Mouse (Mus musculus) right cerebral cortex, postnatal 36 days (tissue): ENCODE measurements around the gene Klhl32.
A peak's percentile ranks its signal among the peaks of the same experiment; 100 is the strongest.
"Not testable (repeated sequence)": the region's sequence is repeated elsewhere in the genome, so short reads cannot be mapped to it uniquely, and the experiment has no call there.

Source experiments
- DNase-seq, 2 experiments: peaks; one replicate each; pipeline ENCODE4 v3.0.0; 2022; ENCODE audit warnings: low spot score in 2 of 2, mixed read lengths in 1 of 2

The Klhl32 gene

DNA sequence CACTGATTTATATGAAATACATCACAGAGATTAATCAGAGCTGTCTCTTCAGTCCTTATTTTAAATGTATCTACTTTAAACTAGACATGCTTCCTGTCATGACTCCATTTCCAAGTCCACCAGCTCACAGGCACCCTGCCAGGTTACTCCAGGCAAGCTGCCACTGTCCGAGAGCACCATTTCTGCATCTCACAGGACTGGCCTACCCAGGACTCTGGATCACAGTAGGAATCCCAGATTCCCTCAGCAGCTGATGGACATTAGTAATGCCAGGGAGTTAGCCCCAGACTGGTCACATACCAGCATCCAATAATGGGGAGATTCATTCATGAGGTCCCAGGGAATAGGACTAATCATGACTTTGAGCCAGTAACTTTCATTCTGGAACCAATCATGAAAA, 54.7 kb downstream of the Klhl32 start:
- no peak for DNase-seq

- DNase-seq: no peak
Observed at GRCm38 (mm10) chr4:24795180-24795579, 55.7 kb downstream of the Klhl32 start.

DNA sequence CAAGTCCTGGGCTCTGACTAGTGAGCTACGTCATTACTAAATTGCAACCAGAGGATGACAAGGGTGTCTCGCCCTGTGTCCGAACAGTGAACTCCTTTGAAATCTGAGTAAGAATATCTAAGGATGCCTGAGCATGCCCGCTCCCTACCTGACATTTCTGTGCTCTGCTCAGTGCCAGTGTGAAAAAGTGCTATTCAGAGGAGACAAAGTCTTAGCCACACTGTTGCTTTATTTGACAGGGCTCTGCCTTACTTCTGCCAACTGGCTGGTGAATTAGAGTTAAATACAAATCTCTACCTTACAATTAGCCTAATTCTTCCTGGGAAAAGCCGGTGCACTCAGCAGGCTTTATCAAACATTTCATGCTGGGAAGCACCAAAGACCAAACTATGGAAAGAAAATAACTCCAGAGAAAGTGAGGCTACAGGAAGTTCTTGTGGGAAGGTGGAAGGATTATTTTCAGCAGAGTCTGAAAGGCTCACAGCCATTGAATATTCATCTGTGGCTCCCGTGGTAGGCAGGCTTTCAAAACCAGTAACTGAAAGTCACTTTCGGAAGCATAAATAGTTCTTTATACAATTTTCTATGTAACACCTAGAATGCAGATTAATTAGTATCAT, 57.1 kb downstream of the Klhl32 start:
- no peak for DNase-seq

DNA sequence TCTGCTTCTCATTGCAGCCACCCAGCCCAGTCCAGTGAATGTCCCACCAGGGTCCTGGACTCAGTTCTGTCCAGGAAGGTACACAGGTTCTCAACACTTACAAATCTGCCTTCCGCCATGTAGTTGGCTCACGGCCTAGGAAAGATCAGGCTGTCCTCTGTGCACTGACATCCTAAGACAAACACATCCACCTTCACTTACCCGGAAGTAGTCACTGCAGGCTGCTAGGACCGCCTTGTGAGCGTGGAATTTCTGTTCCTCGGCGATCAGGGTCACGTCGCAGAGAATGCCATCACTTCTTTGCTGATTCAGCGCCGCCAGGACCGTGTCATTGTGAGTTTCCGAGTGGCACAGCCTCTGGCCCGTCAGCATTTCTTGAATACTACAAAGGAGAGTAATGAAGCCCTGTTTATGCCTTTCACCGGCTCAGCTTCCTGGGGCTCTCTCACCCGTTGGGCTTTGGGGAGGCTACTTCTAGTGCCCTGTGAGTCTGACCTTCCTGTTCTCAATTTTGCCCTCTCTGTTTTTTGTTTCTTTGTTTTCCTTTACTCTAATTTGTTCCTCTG, 58.4 kb downstream of the Klhl32 start:
- DNase-seq: no peak

DNA sequence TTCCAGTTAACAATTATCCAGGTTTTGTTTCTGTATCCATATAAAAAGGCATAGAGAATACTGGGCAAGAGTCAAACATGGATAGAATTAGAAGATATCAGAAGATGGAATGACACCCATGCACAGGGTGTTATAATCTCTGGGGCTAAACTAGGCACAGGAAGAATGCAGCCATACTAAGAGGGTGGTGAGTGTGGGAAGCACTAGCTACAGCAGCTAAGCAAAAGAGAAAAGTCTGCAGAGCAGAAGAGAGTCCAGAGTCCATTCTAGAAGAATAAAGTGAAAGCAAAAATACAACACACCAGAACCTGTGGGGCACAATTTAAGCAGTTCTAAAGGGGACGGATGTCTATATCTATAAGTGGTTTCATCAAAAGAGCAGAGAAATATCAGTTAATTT, 61.6 kb downstream of the Klhl32 start:
- no peak for DNase-seq

GRCm38 (mm10) chr4:24785757-24786532, 65.0 kb downstream of the Klhl32 start:
- DNase-seq: no peak

DNA sequence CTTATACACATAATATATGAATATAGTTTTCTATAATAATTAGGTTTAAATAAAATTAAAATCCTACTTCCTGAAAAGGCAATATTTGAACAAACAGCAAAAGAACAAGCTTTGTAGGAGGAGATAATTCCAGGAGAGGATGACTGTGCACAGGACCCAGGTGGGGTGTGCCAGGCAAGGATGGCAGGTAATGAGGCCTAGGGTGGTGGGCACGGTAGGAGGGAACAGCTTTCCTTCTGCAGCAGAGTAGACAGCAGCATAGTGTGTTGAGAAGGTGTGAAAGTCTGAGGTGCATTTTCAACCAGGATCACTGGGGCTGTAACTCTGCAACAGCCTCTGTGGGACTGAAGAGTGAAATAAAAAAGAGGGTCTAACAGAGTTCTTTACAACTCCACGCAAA, 85.0 kb downstream of the Klhl32 start:
- no peak for DNase-seq

GRCm38 (mm10) chr4:24765469-24765868, 85.5 kb downstream of the Klhl32 start:
- no peak for DNase-seq

DNA sequence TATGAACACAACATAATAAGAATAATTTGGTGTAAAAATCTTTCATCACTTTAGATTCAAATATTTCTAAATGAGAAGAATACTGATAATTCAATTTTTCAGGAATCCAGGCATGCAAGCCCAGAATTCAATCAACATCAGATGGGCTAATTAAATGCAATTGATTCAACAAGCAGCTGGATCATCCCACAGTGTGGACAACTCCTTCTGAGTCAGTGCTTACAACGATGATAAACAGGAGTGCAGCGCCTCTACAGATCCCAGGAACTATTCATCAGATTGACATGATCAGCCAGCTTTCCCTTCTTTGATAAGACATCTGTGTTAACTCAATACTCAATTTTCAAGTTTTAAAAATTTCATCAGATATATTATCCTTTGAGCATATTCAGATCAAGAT, 86.4 kb downstream of the Klhl32 start:
- DNase-seq: no peak

DNA sequence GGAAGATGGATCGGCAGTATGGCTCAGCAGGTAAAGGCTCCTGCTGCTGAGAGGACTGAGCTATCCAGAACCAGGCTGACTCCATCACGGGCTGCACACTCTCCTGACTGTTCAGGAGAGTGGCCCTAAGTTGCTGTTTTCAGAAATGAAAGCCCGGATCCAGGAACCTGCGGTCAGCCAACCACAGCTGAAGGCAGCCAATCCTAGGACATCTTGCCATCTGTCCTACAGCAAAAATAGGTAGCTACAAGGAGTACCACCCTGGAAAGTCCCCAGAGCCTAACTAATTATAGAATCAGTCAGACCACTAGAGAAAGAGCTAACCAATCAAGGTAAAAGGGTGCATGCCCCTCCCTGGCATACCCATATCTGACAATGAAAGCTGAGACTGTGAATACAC, 87.5 kb downstream of the Klhl32 start:
- DNase-seq: no peak

DNA sequence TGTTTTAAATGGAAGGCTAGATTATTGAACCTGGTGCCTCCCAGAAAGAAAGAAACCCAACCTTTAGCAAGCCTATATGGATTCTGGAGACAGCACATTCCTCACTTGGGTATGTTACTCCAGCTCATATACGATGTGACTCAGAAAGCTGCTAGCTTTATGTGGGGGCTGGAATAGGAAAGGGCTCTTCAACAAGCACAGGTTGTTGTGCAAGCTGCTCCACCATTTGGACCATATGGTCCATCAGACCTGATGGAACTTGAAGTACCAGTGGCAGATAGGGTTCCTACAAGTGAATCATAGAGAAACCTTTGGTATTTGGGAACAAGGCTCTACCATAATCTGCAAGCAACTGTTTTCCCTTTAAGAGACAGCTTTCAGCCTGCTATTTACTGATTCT, 92.0 kb downstream of the Klhl32 start:
- DNase-seq: peak in 1 of 2 experiments; percentile 8

DNA sequence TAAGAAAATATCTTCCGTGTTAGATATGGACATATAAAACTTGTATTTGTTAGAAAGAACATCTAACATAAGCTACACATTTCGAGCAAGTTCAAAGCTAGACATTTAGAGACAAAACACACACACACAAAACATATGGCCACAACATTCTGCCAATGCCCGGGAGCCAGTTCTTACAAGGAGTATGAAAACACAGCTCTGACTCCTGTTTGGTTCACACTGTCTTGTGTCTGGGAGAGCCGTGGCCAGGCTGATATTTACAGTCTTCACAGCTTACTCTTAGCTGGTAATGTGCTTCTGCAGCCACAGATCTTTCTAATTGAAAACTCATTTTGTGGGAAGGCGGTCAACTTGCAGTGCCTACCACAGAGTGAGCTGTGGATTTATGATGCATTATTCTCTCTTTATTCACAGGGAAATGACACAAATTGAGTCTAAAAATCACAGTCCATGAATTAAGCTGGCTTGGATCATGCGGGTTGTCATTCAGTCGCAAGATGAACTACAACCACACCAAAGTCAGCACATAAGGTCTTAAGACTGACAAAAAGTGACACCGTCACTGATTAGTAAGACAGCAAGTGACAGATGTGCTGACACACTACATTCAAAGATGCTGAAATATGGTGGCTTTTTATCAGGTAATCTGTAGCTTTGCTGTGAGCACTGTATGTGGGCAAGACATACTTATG, 98.3 kb downstream of the Klhl32 start:
- DNase-seq: peak in 1 of 2 experiments; percentile 7

- DNase-seq: peak; percentile 49 to 61
Observed at GRCm38 (mm10) chr4:24737080-24737479, 113.8 kb downstream of the Klhl32 start.

GRCm38 (mm10) chr4:24720834-24721233, 130.1 kb downstream of the Klhl32 start:
- DNase-seq: peak in 1 of 2 experiments; percentile 21

- no peak for DNase-seq
Observed at GRCm38 (mm10) chr4:24715559-24715958, 135.4 kb downstream of the Klhl32 start.

DNA sequence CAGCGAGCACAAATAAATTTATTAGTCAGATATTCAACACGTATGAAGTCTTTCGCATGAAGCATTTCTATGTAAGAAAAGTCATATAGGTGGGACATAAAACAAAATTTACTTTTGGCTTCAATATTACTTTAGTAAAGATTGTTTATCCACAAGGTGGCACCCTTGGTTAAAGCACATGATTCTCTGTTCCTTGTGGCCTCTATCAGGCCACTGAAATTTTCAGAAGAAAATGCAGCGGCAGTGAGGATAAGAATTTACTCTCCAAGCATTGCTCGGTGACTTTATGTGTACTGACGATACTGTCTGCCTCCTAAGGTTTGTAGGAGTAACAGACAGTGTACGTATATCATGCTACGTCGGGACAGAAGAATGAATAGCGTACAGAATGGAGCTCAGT, 136.6 kb downstream of the Klhl32 start:
- DNase-seq: no peak

- DNase-seq: peak in 1 of 2 experiments; percentile 11
Observed at GRCm38 (mm10) chr4:24698528-24699117, 152.3 kb downstream of the Klhl32 start.

DNA sequence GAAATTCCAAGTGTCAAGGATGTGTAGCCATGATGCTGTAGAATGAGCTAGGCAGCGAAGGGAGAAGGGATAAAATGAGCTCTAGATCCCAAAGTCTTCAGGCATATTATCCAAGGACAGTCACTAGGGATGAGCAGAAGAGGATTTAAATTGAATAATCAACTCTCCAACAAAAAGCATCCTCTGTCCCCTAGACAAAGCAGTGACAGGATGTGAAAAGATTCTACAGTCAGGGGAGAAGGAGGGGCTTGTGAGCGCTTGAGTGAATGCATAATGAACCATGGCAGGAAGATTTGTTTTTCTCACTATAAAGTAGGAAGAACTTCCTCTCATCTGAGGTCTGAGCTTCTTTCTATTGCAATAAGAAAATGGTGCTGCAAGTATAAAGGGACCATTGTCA, 170.8 kb downstream of the Klhl32 start:
- DNase-seq: no peak

DNA sequence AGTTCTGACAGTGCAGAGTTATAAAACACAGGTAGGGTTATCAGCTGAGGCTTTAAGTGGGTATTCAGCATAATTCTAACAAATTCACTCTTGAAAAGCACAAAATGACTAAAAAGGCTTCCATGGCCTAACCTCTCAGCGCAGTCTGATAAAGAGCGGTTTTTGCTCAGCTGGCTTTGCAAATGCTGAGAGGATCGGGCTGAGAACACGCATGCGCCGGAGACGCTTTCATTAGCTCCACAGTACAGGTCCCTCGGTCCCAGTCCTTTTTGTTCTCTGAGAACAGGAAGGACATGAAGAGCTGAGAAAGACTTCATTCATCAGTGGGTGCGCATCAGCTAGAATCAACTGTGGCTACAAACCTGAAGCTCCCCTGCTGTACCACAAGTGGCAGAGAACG, 180.9 kb downstream of the Klhl32 start:
- DNase-seq: no peak

- no peak for DNase-seq
Observed at GRCm38 (mm10) chr4:24659218-24659617, 191.7 kb downstream of the Klhl32 start.

GRCm38 (mm10) chr4:24644735-24645134, 206.2 kb downstream of the Klhl32 start:
- DNase-seq: not testable (repeated sequence)

- DNase-seq: no peak
Observed at GRCm38 (mm10) chr4:24642306-24642705, 208.6 kb downstream of the Klhl32 start.
